Mouse (Mus musculus): ENCODE results near the gene Mettl15. TPM values are rescaled to one million over a fixed set of nuclear protein-coding genes. Genes with fewer than 3 reads are reported as not detected.

Gene Mettl15
- polyA plus RNA-seq, 1 experiment from 2014 or later: 12.6 TPM

Small RNAs within 50 kb of the gene (microRNA-seq; reads per million reads assigned to microRNA genes)
- not detected for gene Gm24115 (ENCODE audit: borderline number of aligned reads)

Other genes with a start within 250 kb of the Mettl15 start
- 15.6 and 18.4 TPM in 2 replicates for gene Kif18a, start within 50 bp of the Mettl15 start, polyA plus RNA-seq (2014; fragmentation: Nextera tagmentation; extraction: Ambion mirVana)

All from embryonic facial prominence, embryonic 14.5 days (tissue).